Mouse (Mus musculus): ENCODE data around the gene Fbxl15. TPM values are rescaled to one million over a fixed set of nuclear protein-coding genes. Genes with fewer than 3 reads are reported as not detected.

Gene Fbxl15
- total RNA-seq, 2 experiments from 2014 or later = 2.4 to 2.8 TPM

- intact Hi-C loops (cut with DNase I; ENCODE audit: low total_unique reads) = loop anchor here (10.0 kb wide), 1 partner anchor 107 kb away; no protein-coding TSS in a partner anchor
- no peak for DNase-seq
Measured at GRCm38 (mm10) chr19:46337719-46338330, 9.8 kb downstream of the Fbxl15 start.

- DNase-seq = peak; percentile 94
- intact Hi-C loops (cut with DNase I; ENCODE audit: low total_unique reads) = loop anchor here (10.0 kb wide), 1 partner anchor 106 kb away; no protein-coding TSS in a partner anchor
Measured at GRCm38 (mm10) chr19:46338331-46338936, 10.4 kb downstream of the Fbxl15 start, which contains the start of gene Cuedc2. TSS of gene Cuedc2 (minus strand) at chr19:46338702.

GRCm38 (mm10) chr19:46338942-46339286 is 10.9 kb downstream of the Fbxl15 start:
- no peak for DNase-seq
- intact Hi-C loops (cut with DNase I; ENCODE audit: low total_unique reads) = loop anchor here (10.0 kb wide), 1 partner anchor 106 kb away; no protein-coding TSS in a partner anchor

GRCm38 (mm10) chr19:46339287-46339971 is 11.4 kb downstream of the Fbxl15 start:
- DNase-seq = no peak
- intact Hi-C loops (cut with DNase I; ENCODE audit: low total_unique reads) = loop anchor here (10.0 kb wide), 1 partner anchor 105 kb away; no protein-coding TSS in a partner anchor

GRCm38 (mm10) chr19:46344710-46345419 is 16.9 kb downstream of the Fbxl15 start:
- intact Hi-C loops (cut with DNase I; ENCODE audit: low total_unique reads) = no loop called here
- no peak for DNase-seq

GRCm38 (mm10) chr19:46347146-46347545 is 19.2 kb downstream of the Fbxl15 start:
- intact Hi-C loops (cut with DNase I; ENCODE audit: low total_unique reads) = no loop called here
- no peak for DNase-seq

- intact Hi-C loops (cut with DNase I; ENCODE audit: low total_unique reads) = no loop called here
- DNase-seq = no peak
Measured at GRCm38 (mm10) chr19:46347936-46348668, 20.1 kb downstream of the Fbxl15 start.

- intact Hi-C loops (cut with DNase I; ENCODE audit: low total_unique reads) = no loop called here
- peak; percentile 85 for DNase-seq
Measured at GRCm38 (mm10) chr19:46348761-46349458, 20.9 kb downstream of the Fbxl15 start.

GRCm38 (mm10) chr19:46349550-46349949 is 21.6 kb downstream of the Fbxl15 start:
- no peak for DNase-seq
- intact Hi-C loops (cut with DNase I; ENCODE audit: low total_unique reads) = no loop called here

- intact Hi-C loops (cut with DNase I; ENCODE audit: low total_unique reads) = no loop called here
- no peak for DNase-seq
Measured at GRCm38 (mm10) chr19:46350168-46350932, 22.4 kb downstream of the Fbxl15 start, which contains the start of gene 2310034G01Rik. TSS of gene 2310034G01Rik (minus strand) at chr19:46350302.

GRCm38 (mm10) chr19:46356701-46357138 is 28.7 kb downstream of the Fbxl15 start:
- peak; percentile 75 for DNase-seq
- intact Hi-C loops (cut with DNase I; ENCODE audit: low total_unique reads) = no loop called here

GRCm38 (mm10) chr19:46357344-46358280 is 29.6 kb downstream of the Fbxl15 start:
- intact Hi-C loops (cut with DNase I; ENCODE audit: low total_unique reads) = no loop called here

GRCm38 (mm10) chr19:46358381-46358780 is 30.4 kb downstream of the Fbxl15 start:
- intact Hi-C loops (cut with DNase I; ENCODE audit: low total_unique reads) = no loop called here
- no peak for DNase-seq

More at GRCm38 (mm10) chr19:46357344-46358280, 29.6 kb downstream of the Fbxl15 start:
- no peak for DNase-seq

- intact Hi-C loops (cut with DNase I; ENCODE audit: low total_unique reads) = no loop called here
- no peak for DNase-seq
Measured at GRCm38 (mm10) chr19:46362104-46362503, 34.1 kb downstream of the Fbxl15 start.

GRCm38 (mm10) chr19:46363294-46364009 is 35.5 kb downstream of the Fbxl15 start:
- intact Hi-C loops (cut with DNase I; ENCODE audit: low total_unique reads) = no loop called here

More at GRCm38 (mm10) chr19:46363294-46364009, 35.5 kb downstream of the Fbxl15 start:
- no peak for DNase-seq
